Mouse (Mus musculus): Measurements from ENCODE around the gene Susd4. TPM values are rescaled to one million over a fixed set of nuclear protein-coding genes. Genes with fewer than 3 reads are reported as not detected.
A peak's percentile ranks its signal among the peaks of the same experiment; 100 is the strongest.

Susd4 gene
- polyA plus RNA-seq, 1 experiment from 2014 or later: 25.1 TPM

- peak; percentile 61 for ATAC-seq (ENCODE audit: low read depth)
- Histone ChIP-seq H3K27ac (ENCODE audit: low read length) (peak overlapping the region; percentile 57; the same call in 1 of the 2 replicates), H3K27me3 (ENCODE audit: control insufficient read depth, insufficient read depth, low read depth, low read length) (no peaks in the 10 kb centered on the region), H3K9me3 (ENCODE audit: control insufficient read depth, low read length) (no peaks in the 10 kb centered on the region), H3K9ac (ENCODE audit: low read length) (no peak overlapping the region), H3K4me1 (replicated peaks; ENCODE audit: control insufficient read depth, insufficient read depth, low read length) (peaks cover 7% of the 10 kb centered on the region; the same call in 1 of the 2 replicates), H3K36me3 (ENCODE audit: control insufficient read depth, insufficient read depth, low read length) (no peaks in the 10 kb centered on the region), H3K4me2 (ENCODE audit: low read depth, low read length) (no peak overlapping the region), H3K4me3 (ENCODE audit: low read length) (no peak overlapping the region)
- WGBS: 54% methylated on average over 6 of the region's 6 CpGs
Observed at GRCm38 (mm10) chr1:182779024-182779520, 15.4 kb downstream of the Susd4 start.

- H3K9me3 ChIP-seq (ENCODE audit: control insufficient read depth, low read length): no peaks in the 10 kb centered on the region
- H3K27me3 ChIP-seq (ENCODE audit: control insufficient read depth, insufficient read depth, low read depth, low read length): no peaks in the 10 kb centered on the region
- ATAC-seq (ENCODE audit: low read depth): no peak
- no peaks in the 10 kb centered on the region for H3K36me3 ChIP-seq (ENCODE audit: control insufficient read depth, insufficient read depth, low read length)
- 85% methylated on average over 7 of the region's 7 CpGs for WGBS
- H3K4me2 ChIP-seq (ENCODE audit: low read depth, low read length): no peak overlapping the region
- H3K9ac ChIP-seq (ENCODE audit: low read length): no peak overlapping the region
- H3K27ac ChIP-seq (ENCODE audit: low read length): no peak overlapping the region
- no peak overlapping the region for H3K4me3 ChIP-seq (ENCODE audit: low read length)
- H3K4me1 ChIP-seq (replicated peaks; ENCODE audit: control insufficient read depth, insufficient read depth, low read length): peaks cover 10% of the 10 kb centered on the region
Observed at GRCm38 (mm10) chr1:182783774-182784173, 20.1 kb downstream of the Susd4 start.

DNA sequence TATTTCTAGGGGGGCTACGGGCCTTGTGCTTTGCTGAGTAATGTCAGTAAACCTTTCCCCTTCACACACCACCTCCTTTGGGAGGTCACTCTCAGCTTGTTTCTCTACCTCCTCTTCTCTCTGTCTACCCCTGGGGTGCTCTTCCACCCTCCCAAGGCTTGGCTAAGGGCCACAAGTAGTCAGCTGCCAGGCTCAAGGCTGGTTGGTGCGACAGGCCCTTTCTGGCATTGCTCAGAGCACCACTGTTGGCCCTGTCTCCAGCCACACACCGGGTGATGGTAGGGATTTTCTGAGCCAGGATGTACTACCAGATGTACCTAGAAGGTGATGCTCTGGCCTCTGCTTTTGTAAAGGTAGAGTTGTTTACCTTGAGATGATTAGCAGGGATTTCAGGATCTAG is 21.1 kb downstream of the Susd4 start:
- ATAC-seq (ENCODE audit: low read depth): no peak
- no peaks in the 10 kb centered on the region for H3K36me3 ChIP-seq (ENCODE audit: control insufficient read depth, insufficient read depth, low read length)
- no peak overlapping the region for H3K9ac ChIP-seq (ENCODE audit: low read length)
- H3K9me3 ChIP-seq (ENCODE audit: control insufficient read depth, low read length): no peaks in the 10 kb centered on the region
- peaks cover 5% of the 10 kb centered on the region for H3K4me1 ChIP-seq (replicated peaks; ENCODE audit: control insufficient read depth, insufficient read depth, low read length)
- 75% methylated on average over 3 of the region's 3 CpGs for WGBS
- no peak overlapping the region for H3K4me3 ChIP-seq (ENCODE audit: low read length)
- no peak overlapping the region for H3K4me2 ChIP-seq (ENCODE audit: low read depth, low read length)
- H3K27ac ChIP-seq (ENCODE audit: low read length): no peak overlapping the region
- H3K27me3 ChIP-seq (ENCODE audit: control insufficient read depth, insufficient read depth, low read depth, low read length): no peaks in the 10 kb centered on the region

DNA sequence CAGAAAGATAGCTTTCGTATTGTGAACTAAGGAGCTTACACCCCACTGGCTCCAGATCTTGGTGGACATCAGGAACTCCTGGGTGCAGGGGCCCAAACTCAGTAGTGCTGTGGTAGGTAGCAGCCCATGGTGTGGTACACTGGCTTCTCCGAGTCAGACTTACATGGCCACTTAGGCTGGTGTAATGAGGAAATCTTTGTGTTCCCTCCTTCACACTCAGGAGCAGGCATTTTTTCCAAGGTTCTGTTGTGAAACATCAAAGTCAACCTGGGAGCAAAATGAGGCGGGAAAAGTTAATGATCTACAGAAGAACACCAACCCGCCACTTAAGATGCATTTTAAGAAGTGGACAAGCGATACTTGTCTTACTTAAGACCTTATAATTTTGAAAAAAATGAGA is 21.8 kb downstream of the Susd4 start:
- no peaks in the 10 kb centered on the region for H3K27me3 ChIP-seq (ENCODE audit: control insufficient read depth, insufficient read depth, low read depth, low read length)
- ATAC-seq (ENCODE audit: low read depth): no peak
- WGBS: 64% methylated on average over 5 of the region's 5 CpGs
- no peak overlapping the region for H3K4me3 ChIP-seq (ENCODE audit: low read length)
- no peak overlapping the region for H3K27ac ChIP-seq (ENCODE audit: low read length)
- peaks cover 5% of the 10 kb centered on the region for H3K4me1 ChIP-seq (replicated peaks; ENCODE audit: control insufficient read depth, insufficient read depth, low read length)
- no peak overlapping the region for H3K9ac ChIP-seq (ENCODE audit: low read length)
- H3K9me3 ChIP-seq (ENCODE audit: control insufficient read depth, low read length): no peaks in the 10 kb centered on the region
- H3K4me2 ChIP-seq (ENCODE audit: low read depth, low read length): no peak overlapping the region
- H3K36me3 ChIP-seq (ENCODE audit: control insufficient read depth, insufficient read depth, low read length): no peaks in the 10 kb centered on the region

GRCm38 (mm10) chr1:182787030-182787429 is 23.4 kb downstream of the Susd4 start:
- Histone ChIP-seq H3K4me2 (ENCODE audit: low read depth, low read length) (no peak overlapping the region), H3K4me1 (replicated peaks; ENCODE audit: control insufficient read depth, insufficient read depth, low read length) (peaks cover 5% of the 10 kb centered on the region), H3K36me3 (ENCODE audit: control insufficient read depth, insufficient read depth, low read length) (no peaks in the 10 kb centered on the region), H3K27me3 (ENCODE audit: control insufficient read depth, insufficient read depth, low read depth, low read length) (no peaks in the 10 kb centered on the region), H3K27ac (ENCODE audit: low read length) (no peak overlapping the region), H3K9me3 (ENCODE audit: control insufficient read depth, low read length) (no peaks in the 10 kb centered on the region), H3K4me3 (ENCODE audit: low read length) (no peak overlapping the region), H3K9ac (ENCODE audit: low read length) (no peak overlapping the region)
- WGBS: 39% methylated on average over 7 of the region's 7 CpGs
- ATAC-seq (ENCODE audit: low read depth): no peak

- Histone ChIP-seq H3K4me1 (replicated peaks; ENCODE audit: control insufficient read depth, insufficient read depth, low read length) (peaks cover 7% of the 10 kb centered on the region), H3K4me3 (ENCODE audit: low read length) (no peak overlapping the region), H3K36me3 (ENCODE audit: control insufficient read depth, insufficient read depth, low read length) (no peaks in the 10 kb centered on the region), H3K9ac (ENCODE audit: low read length) (no peak overlapping the region), H3K9me3 (ENCODE audit: control insufficient read depth, low read length) (no peaks in the 10 kb centered on the region), H3K27ac (ENCODE audit: low read length) (no peak overlapping the region), H3K27me3 (ENCODE audit: control insufficient read depth, insufficient read depth, low read depth, low read length) (no peaks in the 10 kb centered on the region), H3K4me2 (ENCODE audit: low read depth, low read length) (no peak overlapping the region)
- ATAC-seq (ENCODE audit: low read depth): no peak
- WGBS: 19% methylated on average over 6 of the region's 6 CpGs
Observed at GRCm38 (mm10) chr1:182788896-182789295, 25.2 kb downstream of the Susd4 start.

- peak; percentile 74; the same call in 1 of the 2 replicates for ATAC-seq (ENCODE audit: low read depth)
- no peaks in the 10 kb centered on the region for H3K36me3 ChIP-seq (ENCODE audit: control insufficient read depth, insufficient read depth, low read length)
- no peak overlapping the region for H3K4me3 ChIP-seq (ENCODE audit: low read length)
- peaks cover 5% of the 10 kb centered on the region for H3K4me1 ChIP-seq (replicated peaks; ENCODE audit: control insufficient read depth, insufficient read depth, low read length)
- no peak overlapping the region for H3K9ac ChIP-seq (ENCODE audit: low read length)
- H3K4me2 ChIP-seq (ENCODE audit: low read depth, low read length): peak overlapping the region; percentile 33
- peak overlapping the region; percentile 34; the same call in 1 of the 2 replicates for H3K27ac ChIP-seq (ENCODE audit: low read length)
- no peaks in the 10 kb centered on the region for H3K9me3 ChIP-seq (ENCODE audit: control insufficient read depth, low read length)
- WGBS: 21% methylated on average over 16 of the region's 16 CpGs
- H3K27me3 ChIP-seq (ENCODE audit: control insufficient read depth, insufficient read depth, low read depth, low read length): no peaks in the 10 kb centered on the region
Observed at GRCm38 (mm10) chr1:182792521-182793071, 28.9 kb downstream of the Susd4 start.

GRCm38 (mm10) chr1:182794221-182794620 is 30.6 kb downstream of the Susd4 start:
- Histone ChIP-seq H3K9ac (ENCODE audit: low read length) (no peak overlapping the region), H3K4me1 (replicated peaks; ENCODE audit: control insufficient read depth, insufficient read depth, low read length) (peaks cover 5% of the 10 kb centered on the region; the same call in 1 of the 2 replicates), H3K27me3 (ENCODE audit: control insufficient read depth, insufficient read depth, low read depth, low read length) (no peaks in the 10 kb centered on the region), H3K27ac (ENCODE audit: low read length) (no peak overlapping the region), H3K4me2 (ENCODE audit: low read depth, low read length) (no peak overlapping the region), H3K9me3 (ENCODE audit: control insufficient read depth, low read length) (no peaks in the 10 kb centered on the region), H3K36me3 (ENCODE audit: control insufficient read depth, insufficient read depth, low read length) (no peaks in the 10 kb centered on the region), H3K4me3 (ENCODE audit: low read length) (no peak overlapping the region)
- no peak for ATAC-seq (ENCODE audit: low read depth)
- WGBS: 79% methylated on average over 10 of the region's 10 CpGs

DNA sequence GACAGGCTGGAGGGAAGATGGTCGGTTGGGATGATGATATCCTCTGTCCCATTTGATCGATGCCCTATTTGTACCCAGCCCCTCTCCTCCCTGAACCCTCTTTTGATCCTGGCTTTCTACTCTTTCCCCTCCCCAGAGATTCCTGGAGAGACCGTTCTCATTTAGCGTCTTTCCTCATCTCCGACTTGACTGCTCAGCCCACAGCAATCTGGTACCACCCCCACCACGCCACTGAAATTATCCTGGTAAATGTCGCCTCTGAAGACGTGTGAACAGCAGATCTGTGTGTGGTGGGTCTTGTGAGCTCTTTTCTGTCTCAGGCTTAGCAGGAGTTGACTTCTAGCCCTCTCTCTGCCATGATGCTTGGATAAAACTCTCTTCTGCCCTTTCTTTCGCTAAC is 31.0 kb downstream of the Susd4 start:
- Histone ChIP-seq H3K27me3 (ENCODE audit: control insufficient read depth, insufficient read depth, low read depth, low read length) (no peaks in the 10 kb centered on the region), H3K9me3 (ENCODE audit: control insufficient read depth, low read length) (no peaks in the 10 kb centered on the region), H3K27ac (ENCODE audit: low read length) (no peak overlapping the region), H3K9ac (ENCODE audit: low read length) (no peak overlapping the region), H3K36me3 (ENCODE audit: control insufficient read depth, insufficient read depth, low read length) (no peaks in the 10 kb centered on the region), H3K4me1 (replicated peaks; ENCODE audit: control insufficient read depth, insufficient read depth, low read length) (peaks cover 3% of the 10 kb centered on the region; the same call in 1 of the 2 replicates), H3K4me2 (ENCODE audit: low read depth, low read length) (no peak overlapping the region), H3K4me3 (ENCODE audit: low read length) (no peak overlapping the region)
- WGBS: 88% methylated on average over 9 of the region's 9 CpGs
- ATAC-seq (ENCODE audit: low read depth): no peak
